Mouse (Mus musculus): ENCODE data around the gene Cacna1c.

Gene Cacna1c

GRCm38 (mm10) chr6:118994272-118995061 is 201.8 kb downstream of the Cacna1c start:
- Histone ChIP-seq H3K4me1 (replicated peaks; ENCODE audit: low read depth, low read length) (no peaks in the 10 kb centered on the region), H3K36me3 (ENCODE audit: insufficient read depth, low read length) (no peaks in the 10 kb centered on the region), H3K4me3 (replicated peaks; ENCODE audit: low read length) (no peak overlapping the region), H3K9me3 (ENCODE audit: low read length) (peaks cover 4% of the 10 kb centered on the region; the same call in 1 of the 2 replicates), H3K27me3 (ENCODE audit: insufficient read depth, low read length) (no peaks in the 10 kb centered on the region)
- no peak for TF ChIP-seq POU5F1 (IDR thresholded peaks at IDR 0.05; ENCODE audit: borderline replicate concordance, low read length)
- no peak for TF ChIP-seq NANOG (IDR thresholded peaks at IDR 0.05; ENCODE audit: borderline replicate concordance, low read length)
- TF ChIP-seq CTCF (conservative IDR thresholded peaks at IDR 0.05; ENCODE audit: low read length), result no peak

DNA sequence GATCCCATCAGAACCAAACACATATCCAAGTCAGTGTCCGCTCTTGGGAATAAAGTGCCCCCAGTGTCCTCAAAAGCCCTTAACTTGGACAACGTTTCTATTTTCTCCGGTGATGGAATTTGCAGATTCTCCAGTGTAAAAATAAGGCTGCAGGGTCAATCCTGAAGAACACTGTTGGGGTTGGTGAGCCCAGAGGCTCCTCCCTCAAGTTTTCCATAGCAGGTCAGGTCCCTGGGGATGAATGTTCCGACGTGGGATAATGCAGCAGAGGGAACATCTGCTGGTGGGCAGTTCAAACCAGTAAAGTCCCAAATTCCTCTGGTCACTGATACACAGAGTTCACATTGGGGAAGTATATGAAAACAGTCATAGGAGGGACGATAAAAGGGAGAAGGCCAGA is 203.8 kb downstream of the Cacna1c start:
- Histone ChIP-seq H3K4me3 (replicated peaks; ENCODE audit: low read length) (no peak overlapping the region), H3K4me1 (replicated peaks; ENCODE audit: low read depth, low read length) (no peaks in the 10 kb centered on the region), H3K36me3 (ENCODE audit: insufficient read depth, low read length) (no peaks in the 10 kb centered on the region), H3K27me3 (ENCODE audit: insufficient read depth, low read length) (no peaks in the 10 kb centered on the region), H3K9me3 (ENCODE audit: low read length) (peaks cover 4% of the 10 kb centered on the region; the same call in 1 of the 2 replicates)
- no peak for TF ChIP-seq POU5F1 (IDR thresholded peaks at IDR 0.05; ENCODE audit: borderline replicate concordance, low read length)
- TF ChIP-seq NANOG (IDR thresholded peaks at IDR 0.05; ENCODE audit: borderline replicate concordance, low read length), result no peak
- TF ChIP-seq CTCF (conservative IDR thresholded peaks at IDR 0.05; ENCODE audit: low read length), result no peak

DNA sequence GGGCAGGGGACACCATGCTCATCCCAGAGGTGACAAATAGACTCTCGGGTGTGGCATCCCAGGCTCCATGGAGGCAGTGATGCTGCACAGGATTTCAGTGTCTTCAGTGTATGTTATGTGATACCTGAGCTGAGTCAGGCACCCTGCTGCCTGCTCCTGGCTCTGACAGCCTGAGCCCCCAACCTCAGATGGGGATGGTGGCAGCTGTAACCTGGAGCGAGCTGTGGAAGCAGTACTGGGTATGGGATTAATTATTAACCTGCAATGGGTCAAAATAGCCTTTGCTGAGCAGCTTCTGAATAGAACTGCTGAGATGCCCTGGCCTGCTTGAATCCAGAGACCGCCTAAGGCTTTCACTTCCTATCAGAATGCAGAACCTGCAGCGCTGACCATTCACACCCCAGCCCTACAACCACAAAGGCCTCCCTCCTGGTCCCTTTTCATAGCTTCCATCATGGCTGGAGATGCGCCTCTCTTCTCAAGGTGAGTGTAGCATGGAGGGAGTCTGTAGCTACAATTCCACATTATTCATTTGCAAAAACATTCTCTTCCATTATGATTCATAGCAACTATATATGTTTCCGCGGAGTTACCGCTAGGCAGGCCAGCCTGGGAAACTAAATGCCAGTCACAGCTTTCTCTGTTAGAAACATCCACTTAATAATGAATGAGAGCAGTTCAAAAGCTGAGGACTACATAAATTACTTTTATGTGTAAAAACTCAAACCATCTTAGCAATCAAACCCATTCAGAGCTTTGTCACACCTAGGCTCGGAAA is 206.0 kb downstream of the Cacna1c start:
- Histone ChIP-seq H3K4me1 (replicated peaks; ENCODE audit: low read depth, low read length) (no peaks in the 10 kb centered on the region), H3K9me3 (ENCODE audit: low read length) (peaks cover 4% of the 10 kb centered on the region; the same call in 1 of the 2 replicates), H3K4me3 (replicated peaks; ENCODE audit: low read length) (no peak overlapping the region), H3K27me3 (ENCODE audit: insufficient read depth, low read length) (no peaks in the 10 kb centered on the region), H3K36me3 (ENCODE audit: insufficient read depth, low read length) (no peaks in the 10 kb centered on the region)
- TF ChIP-seq NANOG (IDR thresholded peaks at IDR 0.05; ENCODE audit: borderline replicate concordance, low read length), result no peak
- TF ChIP-seq POU5F1 (IDR thresholded peaks at IDR 0.05; ENCODE audit: borderline replicate concordance, low read length), result no peak
- no peak for TF ChIP-seq CTCF (conservative IDR thresholded peaks at IDR 0.05; ENCODE audit: low read length)

- no peak for TF ChIP-seq POU5F1 (IDR thresholded peaks at IDR 0.05; ENCODE audit: borderline replicate concordance, low read length)
- TF ChIP-seq CTCF (conservative IDR thresholded peaks at IDR 0.05; ENCODE audit: low read length), result no peak
- TF ChIP-seq NANOG (IDR thresholded peaks at IDR 0.05; ENCODE audit: borderline replicate concordance, low read length), result no peak
- Histone ChIP-seq H3K4me1 (replicated peaks; ENCODE audit: low read depth, low read length) (no peaks in the 10 kb centered on the region), H3K36me3 (ENCODE audit: insufficient read depth, low read length) (no peaks in the 10 kb centered on the region), H3K27me3 (ENCODE audit: insufficient read depth, low read length) (no peaks in the 10 kb centered on the region), H3K9me3 (ENCODE audit: low read length) (no peaks in the 10 kb centered on the region; the same call in 1 of the 2 replicates), H3K4me3 (replicated peaks; ENCODE audit: low read length) (no peak overlapping the region)
These were observed 211.9 kb downstream of the Cacna1c start for GRCm38 (mm10) chr6:118984181-118984901.

DNA sequence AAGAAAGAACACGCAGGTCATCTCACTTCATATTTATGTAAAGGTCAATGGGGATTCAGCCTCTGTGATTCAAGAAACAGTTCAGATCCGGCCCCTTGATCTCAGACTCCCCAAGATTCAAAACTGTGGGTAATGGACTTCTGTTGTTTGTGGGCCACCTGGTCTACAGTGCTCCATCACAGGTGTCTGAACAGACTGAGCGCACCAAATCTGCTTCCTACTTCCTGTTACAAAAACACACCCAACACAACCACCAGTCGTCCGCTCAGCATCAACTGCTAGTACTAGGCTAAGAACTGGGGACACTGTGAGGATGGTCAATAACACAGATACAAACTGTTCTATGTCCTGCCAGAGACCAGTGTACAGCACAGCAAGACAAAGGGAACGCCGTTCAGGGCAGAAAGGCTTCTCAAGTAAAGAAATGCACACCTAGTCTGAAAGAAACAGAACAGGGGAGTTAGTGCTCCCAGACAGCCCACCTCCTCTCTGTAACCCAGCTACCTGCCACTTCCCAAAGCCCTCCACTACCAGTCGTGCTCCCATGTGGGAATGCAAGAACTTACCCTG is 212.7 kb downstream of the Cacna1c start:
- no peaks in the 10 kb centered on the region; the same call in 1 of the 2 replicates for H3K9me3 ChIP-seq (ENCODE audit: low read length)
- TF ChIP-seq POU5F1 (IDR thresholded peaks at IDR 0.05; ENCODE audit: borderline replicate concordance, low read length) (no peak), CTCF (conservative IDR thresholded peaks at IDR 0.05; ENCODE audit: low read length) (no peak), NANOG (IDR thresholded peaks at IDR 0.05; ENCODE audit: borderline replicate concordance, low read length) (no peak)

GRCm38 (mm10) chr6:118980265-118980664 is 216.0 kb downstream of the Cacna1c start:
- Histone ChIP-seq H3K36me3 (ENCODE audit: insufficient read depth, low read length) (no peaks in the 10 kb centered on the region), H3K4me3 (replicated peaks; ENCODE audit: low read length) (no peak overlapping the region), H3K27me3 (ENCODE audit: insufficient read depth, low read length) (no peaks in the 10 kb centered on the region), H3K9me3 (ENCODE audit: low read length) (peaks cover 6% of the 10 kb centered on the region; the same call in 1 of the 2 replicates), H3K4me1 (replicated peaks; ENCODE audit: low read depth, low read length) (no peaks in the 10 kb centered on the region)
- TF ChIP-seq NANOG (IDR thresholded peaks at IDR 0.05; ENCODE audit: borderline replicate concordance, low read length), result no peak
- no peak for TF ChIP-seq CTCF (conservative IDR thresholded peaks at IDR 0.05; ENCODE audit: low read length)
- no peak for TF ChIP-seq POU5F1 (IDR thresholded peaks at IDR 0.05; ENCODE audit: borderline replicate concordance, low read length)

More for the DNA sequence above, 212.7 kb downstream of the Cacna1c start:
- Histone ChIP-seq H3K4me1 (replicated peaks; ENCODE audit: low read depth, low read length) (no peaks in the 10 kb centered on the region), H3K27me3 (ENCODE audit: insufficient read depth, low read length) (no peaks in the 10 kb centered on the region), H3K4me3 (replicated peaks; ENCODE audit: low read length) (no peak overlapping the region), H3K36me3 (ENCODE audit: insufficient read depth, low read length) (no peaks in the 10 kb centered on the region)

GRCm38 (mm10) chr6:118977443-118978271 is 218.6 kb downstream of the Cacna1c start:
- Histone ChIP-seq H3K4me1 (replicated peaks; ENCODE audit: low read depth, low read length) (no peaks in the 10 kb centered on the region), H3K4me3 (replicated peaks; ENCODE audit: low read length) (no peak overlapping the region), H3K9me3 (ENCODE audit: low read length) (peaks cover 6% of the 10 kb centered on the region; the same call in 1 of the 2 replicates), H3K36me3 (ENCODE audit: insufficient read depth, low read length) (no peaks in the 10 kb centered on the region), H3K27me3 (ENCODE audit: insufficient read depth, low read length) (no peaks in the 10 kb centered on the region)
- TF ChIP-seq POU5F1 (IDR thresholded peaks at IDR 0.05; ENCODE audit: borderline replicate concordance, low read length) (no peak), CTCF (conservative IDR thresholded peaks at IDR 0.05; ENCODE audit: low read length) (no peak), NANOG (IDR thresholded peaks at IDR 0.05; ENCODE audit: borderline replicate concordance, low read length) (no peak)
